Mouse (Mus musculus) liver, embryonic 11.5 days (tissue): ENCODE data around the gene Srp54c. TPM values are rescaled to one million over a fixed set of nuclear protein-coding genes. Genes with fewer than 3 reads are reported as not detected.

ENCODE experiments used
- ATAC-seq: fragments of 200-750 bp; cut with Nextera tagmentation; replicated peaks from 2 replicates; pipeline ENCODE4 v1.8.0; 2017; ENCODE audit warnings: moderate number of reproducible peaks, mild to moderate bottlenecking, moderate TSS enrichment, moderate library complexity; ENCODE audit not compliant: low FRiP score
- DNase-seq: peaks from one replicate; pipeline ENCODE4 v3.0.0-alpha.2; 2017; ENCODE audit warnings: low spot score
- H3K27ac ChIP-seq: fragments of 300-500 bp; sonication (generic); 2 replicates; pipeline ENCODE4 v1.5.1; 2014; ENCODE audit warnings: mild to moderate bottlenecking, low read depth, low read length, control low read depth
- H3K27me3 ChIP-seq: fragments of 300-500 bp; sonication (generic); replicated peaks from 2 replicates; pipeline ENCODE4 v1.6.1; 2014; ENCODE audit warnings: low read length, mixed read lengths; ENCODE audit not compliant: control insufficient read depth, insufficient read depth
- H3K36me3 ChIP-seq: fragments of 300-500 bp; sonication (generic); 2 replicates; pipeline ENCODE4 v1.6.1; 2014; ENCODE audit warnings: mild to moderate bottlenecking, low read length, moderate library complexity, mixed read lengths; ENCODE audit not compliant: control insufficient read depth, insufficient read depth
- H3K4me1 ChIP-seq: fragments of 300-500 bp; sonication (generic); replicated peaks from 2 replicates; pipeline ENCODE4 v1.6.1; 2014; ENCODE audit warnings: low read length, mixed read lengths; ENCODE audit not compliant: control insufficient read depth, insufficient read depth
- H3K4me2 ChIP-seq: fragments of 300-500 bp; sonication (generic); 2 replicates; pipeline ENCODE4 v1.6.1; 2014; ENCODE audit warnings: mild to moderate bottlenecking, control low read depth, moderate library complexity
- H3K4me3 ChIP-seq: fragments of 300-500 bp; sonication (generic); 2 replicates; pipeline ENCODE4 v1.5.1; 2014; ENCODE audit warnings: low read depth, low read length, control low read depth
- H3K9ac ChIP-seq: fragments of 300-500 bp; sonication (generic); 2 replicates; pipeline ENCODE4 v1.6.1; 2014; ENCODE audit warnings: low read depth, low read length, control low read depth
- H3K9me3 ChIP-seq: fragments of 300-500 bp; sonication (generic); 2 replicates; pipeline ENCODE4 v1.6.1; 2016; ENCODE audit warnings: low read length, inconsistent platforms, mixed read lengths; ENCODE audit not compliant: control insufficient read depth
- WGBS: fragments of 180-500 bp; shearing (Covaris S2); extraction: QIAGEN DNeasy Blood & Tissue Kit; methylation state at CpG from one replicate; pipeline ENCODE4 v1.1.7; 2014; 5-methylcytosine and 5-hydroxymethylcytosine counted together
- polyA plus RNA-seq: library from polyadenylated mRNA; unstranded; fragments of >200 nt; fragmentation: Nextera tagmentation; extraction: Ambion mirVana; gene quantifications from 2 replicates; pipeline ENCODE4 v1.2.1, GENCODE M21; 2014

Srp54c gene
- polyA plus RNA-seq, 1 experiment from 2014 or later, result 70.9 TPM

GRCm38 (mm10) chr12:55306371-55306770 is 76.4 kb downstream of the Srp54c start:
- no peaks in the 10 kb centered on the region for H3K27me3 ChIP-seq
- no peaks in the 10 kb centered on the region for H3K4me1 ChIP-seq
- DNase-seq (no peak), ATAC-seq (no peak)
- 95% methylated on average over 4 of the region's 4 CpGs for WGBS
- H3K9me3 ChIP-seq, result no peaks in the 10 kb centered on the region
- no peak overlapping the region for H3K9ac ChIP-seq
- no peak overlapping the region for H3K4me2 ChIP-seq
- H3K36me3 ChIP-seq, result peaks cover 5% of the 10 kb centered on the region; the same call in 1 of the 2 replicates
- H3K27ac ChIP-seq, result no peak overlapping the region
- H3K4me3 ChIP-seq, result no peak overlapping the region

- Histone ChIP-seq H3K4me1 (no peaks in the 10 kb centered on the region), H3K27ac (no peak overlapping the region), H3K36me3 (peaks cover 5% of the 10 kb centered on the region; the same call in 1 of the 2 replicates), H3K9ac (no peak overlapping the region), H3K4me3 (no peak overlapping the region), H3K27me3 (no peaks in the 10 kb centered on the region), H3K4me2 (no peak overlapping the region), H3K9me3 (no peaks in the 10 kb centered on the region)
- no peak for ATAC-seq
- no peak for DNase-seq
- WGBS, result 89% methylated on average over 6 of the region's 6 CpGs
These were observed 77.6 kb downstream of the Srp54c start for GRCm38 (mm10) chr12:55307566-55307965.

GRCm38 (mm10) chr12:55308731-55309130 is 78.8 kb downstream of the Srp54c start:
- no peak overlapping the region for H3K4me3 ChIP-seq
- DNase-seq (no peak), ATAC-seq (no peak)
- no peaks in the 10 kb centered on the region for H3K27me3 ChIP-seq
- no peaks in the 10 kb centered on the region for H3K4me1 ChIP-seq
- no peak overlapping the region for H3K27ac ChIP-seq
- no peaks in the 10 kb centered on the region for H3K9me3 ChIP-seq
- peaks cover 5% of the 10 kb centered on the region; the same call in 1 of the 2 replicates for H3K36me3 ChIP-seq
- WGBS, result 92% methylated on average over 9 of the region's 9 CpGs
- H3K9ac ChIP-seq, result no peak overlapping the region
- no peak overlapping the region for H3K4me2 ChIP-seq

- no peak for DNase-seq
- Histone ChIP-seq H3K4me3 (no peak overlapping the region), H3K4me2 (no peak overlapping the region), H3K9ac (no peak overlapping the region), H3K27ac (no peak overlapping the region), H3K9me3 (no peaks in the 10 kb centered on the region), H3K27me3 (no peaks in the 10 kb centered on the region), H3K4me1 (no peaks in the 10 kb centered on the region), H3K36me3 (peaks cover 5% of the 10 kb centered on the region; the same call in 1 of the 2 replicates)
- ATAC-seq, result no peak
- WGBS, result 79% methylated on average over 8 of the region's 8 CpGs
These were observed 79.5 kb downstream of the Srp54c start for GRCm38 (mm10) chr12:55309501-55309900.

- WGBS, result 86% methylated on average over 7 of the region's 7 CpGs
- Histone ChIP-seq H3K27ac (no peak overlapping the region), H3K9me3 (no peaks in the 10 kb centered on the region), H3K4me1 (no peaks in the 10 kb centered on the region), H3K27me3 (no peaks in the 10 kb centered on the region), H3K36me3 (peaks cover 2% of the 10 kb centered on the region; the same call in 1 of the 2 replicates), H3K4me3 (no peak overlapping the region), H3K4me2 (no peak overlapping the region), H3K9ac (no peak overlapping the region)
- DNase-seq (no peak), ATAC-seq (no peak)
These were observed 81.9 kb downstream of the Srp54c start for GRCm38 (mm10) chr12:55311841-55312240.

Other genes with a start within 250 kb of the Srp54c start
- not detected in 2 replicates for gene Gm20403, start 243.6 kb upstream of the Srp54c start, polyA plus RNA-seq
- 46.4 and 49.1 TPM in 2 replicates for gene Baz1a, start 215.8 kb upstream of the Srp54c start, polyA plus RNA-seq
- gene 2700097O09Rik, start 150.1 kb upstream of the Srp54c start, polyA plus RNA-seq, result 46.1 and 48.4 TPM in 2 replicates
- gene Srp54a, start 149.9 kb upstream of the Srp54c start, polyA plus RNA-seq, result 151 and 179 TPM in 2 replicates
- 17.8 and 18.4 TPM in 2 replicates for gene Fam177a, start 105.7 kb upstream of the Srp54c start, polyA plus RNA-seq
- 50.2 and 52.0 TPM in 2 replicates for gene Srp54b, start 75.1 kb upstream of the Srp54c start, polyA plus RNA-seq
- 0.27 TPM in 1 of 2 replicates, not detected in the other for gene 1700047I17Rik2, start 30.6 kb upstream of the Srp54c start, polyA plus RNA-seq
- 19.0 and 24.8 TPM in 2 replicates for gene 1110008L16Rik, start 69.4 kb downstream of the Srp54c start, polyA plus RNA-seq
- gene Ppp2r3c, start 72.8 kb downstream of the Srp54c start, polyA plus RNA-seq, result 18.9 and 21.7 TPM in 2 replicates
- gene Psma6, start 154.1 kb downstream of the Srp54c start, polyA plus RNA-seq, result 410 and 426 TPM in 2 replicates